Mouse (Mus musculus) lung, embryonic 14.5 days (tissue): ENCODE data around the gene Ltbr. TPM values are rescaled to one million over a fixed set of nuclear protein-coding genes. Genes with fewer than 3 reads are reported as not detected.

Source experiments
- ATAC-seq: fragments of 200-750 bp; cut with Nextera tagmentation; 2 replicates; pipeline ENCODE4 v1.8.0; 2017; ENCODE audit warnings: mild to moderate bottlenecking, moderate TSS enrichment, moderate library complexity; ENCODE audit not compliant: insufficient read depth
- DNase-seq: peaks from one replicate; pipeline ENCODE4 v3.0.0-alpha.2; 2015
- H3K27ac ChIP-seq: fragments of 300-500 bp; sonication (generic); 2 replicates; pipeline ENCODE4 v1.5.1; 2014; ENCODE audit warnings: low read depth, mild to moderate bottlenecking, moderate library complexity
- H3K27me3 ChIP-seq: fragments of 300-500 bp; sonication (generic); 2 replicates; pipeline ENCODE4 v1.6.1; 2014; ENCODE audit warnings: low read length, control low read depth; ENCODE audit not compliant: insufficient read depth
- H3K36me3 ChIP-seq: fragments of 300-500 bp; sonication (generic); 2 replicates; pipeline ENCODE4 v1.6.1; 2014; ENCODE audit warnings: control low read depth; ENCODE audit not compliant: insufficient read depth
- H3K4me1 ChIP-seq: fragments of 300-500 bp; sonication (generic); 2 replicates; pipeline ENCODE4 v1.6.1; 2014; ENCODE audit warnings: antibody characterized with exemption, control low read depth; ENCODE audit not compliant: insufficient read depth
- H3K4me2 ChIP-seq: fragments of 300-500 bp; sonication (generic); 2 replicates; pipeline ENCODE4 v1.6.1; 2014; ENCODE audit warnings: mild to moderate bottlenecking
- H3K4me3 ChIP-seq: fragments of 300-500 bp; sonication (generic); 2 replicates; pipeline ENCODE4 v1.5.1; 2014; ENCODE audit warnings: low read depth, low read length
- H3K9ac ChIP-seq: fragments of 300-500 bp; sonication (generic); 2 replicates; pipeline ENCODE4 v1.6.1; 2014
- H3K9me3 ChIP-seq: fragments of 300-500 bp; sonication (generic); 2 replicates; pipeline ENCODE4 v1.6.1; 2016; ENCODE audit warnings: low read depth, low read length, control low read depth
- CTCF ChIP-seq: IDR thresholded peaks from 2 replicates; pipeline ENCODE4 v1.5.1; 2016; ENCODE audit warnings: antibody characterized with exemption, low read depth
- WGBS: fragments of 180-500 bp; shearing (Covaris S2); extraction: QIAGEN DNeasy Blood & Tissue Kit; methylation state at CpG from one replicate; pipeline ENCODE4 v1.1.7; 2014; 5-methylcytosine and 5-hydroxymethylcytosine counted together
- polyA plus RNA-seq: library from polyadenylated mRNA; unstranded; fragments of >200 nt; fragmentation: Nextera tagmentation; extraction: Ambion mirVana; gene quantifications from 2 replicates; pipeline ENCODE4 v1.2.1, GENCODE M21; 2014

Gene Ltbr
- polyA plus RNA-seq, 1 experiment from 2014 or later, result 81.7 TPM

GRCm38 (mm10) chr6:125320323-125320722, 6.6 kb upstream of the Ltbr start, which contains the start of gene Scnn1a:
Scnn1a (plus strand) TSS chr6:125320659.
- no peaks in the 10 kb centered on the region for H3K9me3 ChIP-seq
- peaks cover 24% of the 10 kb centered on the region for H3K27me3 ChIP-seq
- no peak within 1 kb of the TSS for H3K4me3 ChIP-seq
- 0 out of 2 replicates have a peak within 1 kb of the TSS, but pooled peaks have one; percentile 4 for H3K4me2 ChIP-seq
- no peak within 1 kb of the TSS for H3K27ac ChIP-seq
- DNase-seq (no peak), ATAC-seq (no peak)
- peaks cover 8% of the 10 kb centered on the region; the same call in 1 of the 2 replicates for H3K4me1 ChIP-seq
- WGBS, result 78% methylated on average over 1 of the region's 1 CpGs
- no peaks in the 10 kb centered on the region for H3K36me3 ChIP-seq
- no peak within 1 kb of the TSS for H3K9ac ChIP-seq
- no peak for TF ChIP-seq CTCF

- Histone ChIP-seq H3K4me3 (no peak overlapping the region), H3K4me1 (peaks cover 8% of the 10 kb centered on the region; the same call in 1 of the 2 replicates), H3K9ac (no peak overlapping the region), H3K4me2 (no peak overlapping the region), H3K9me3 (no peaks in the 10 kb centered on the region), H3K36me3 (no peaks in the 10 kb centered on the region), H3K27me3 (peaks cover 24% of the 10 kb centered on the region), H3K27ac (no peak overlapping the region)
- ATAC-seq (no peak), DNase-seq (no peak)
- no peak for TF ChIP-seq CTCF
These were observed 6.2 kb upstream of the Ltbr start for GRCm38 (mm10) chr6:125319919-125320296.

- H3K4me3 ChIP-seq, result no peak overlapping the region
- no peak for TF ChIP-seq CTCF
- DNase-seq, result peak; percentile 32
- 43% methylated on average over 15 of the region's 15 CpGs for WGBS
- H3K27ac ChIP-seq, result 0 out of 2 replicates have a peak overlapping the region, but pooled peaks have one; percentile 54
- H3K36me3 ChIP-seq, result no peaks in the 10 kb centered on the region
- H3K27me3 ChIP-seq, result peaks cover 24% of the 10 kb centered on the region
- H3K9ac ChIP-seq, result no peak overlapping the region
- no peaks in the 10 kb centered on the region for H3K9me3 ChIP-seq
- peaks cover 10% of the 10 kb centered on the region for H3K4me1 ChIP-seq
- ATAC-seq, result no peak
- no peak overlapping the region for H3K4me2 ChIP-seq
These were observed 5.6 kb upstream of the Ltbr start for GRCm38 (mm10) chr6:125318981-125319918.

GRCm38 (mm10) chr6:125317077-125317476, 3.4 kb upstream of the Ltbr start:
- ATAC-seq (no peak), DNase-seq (peak; percentile 32)
- Histone ChIP-seq H3K4me3 (no peak overlapping the region), H3K4me1 (peaks cover 13% of the 10 kb centered on the region), H3K27me3 (peaks cover 20% of the 10 kb centered on the region), H3K36me3 (peaks cover 2% of the 10 kb centered on the region), H3K27ac (no peak overlapping the region), H3K9ac (no peak overlapping the region), H3K4me2 (no peak overlapping the region), H3K9me3 (no peaks in the 10 kb centered on the region)
- WGBS, result 23% methylated on average over 7 of the region's 7 CpGs
- TF ChIP-seq CTCF, result no peak

- H3K4me3 ChIP-seq, result no peak overlapping the region
- no peaks in the 10 kb centered on the region for H3K9me3 ChIP-seq
- DNase-seq (no peak), ATAC-seq (no peak)
- H3K4me1 ChIP-seq, result peaks cover 17% of the 10 kb centered on the region
- no peaks in the 10 kb centered on the region for H3K27me3 ChIP-seq
- 77% methylated on average over 6 of the region's 6 CpGs for WGBS
- no peak overlapping the region for H3K27ac ChIP-seq
- no peak overlapping the region; the same call in 1 of the 2 replicates for H3K9ac ChIP-seq
- H3K4me2 ChIP-seq, result no peak overlapping the region
- H3K36me3 ChIP-seq, result peaks cover 21% of the 10 kb centered on the region
- no peak for TF ChIP-seq CTCF
These were observed 1.1 kb upstream of the Ltbr start for GRCm38 (mm10) chr6:125314746-125315145.

- Histone ChIP-seq H3K27ac (peak overlapping the region; percentile 75; the same call in 1 of the 2 replicates), H3K4me1 (peaks cover 17% of the 10 kb centered on the region), H3K9me3 (no peaks in the 10 kb centered on the region), H3K4me3 (peak overlapping the region; percentile 70), H3K9ac (peak overlapping the region; percentile 90), H3K27me3 (no peaks in the 10 kb centered on the region), H3K36me3 (peaks cover 26% of the 10 kb centered on the region), H3K4me2 (peak overlapping the region; percentile 76)
- WGBS, result 56% methylated on average over 7 of the region's 7 CpGs
- DNase-seq (no peak), ATAC-seq (peak; percentile 40; the same call in 1 of the 2 replicates)
- no peak for TF ChIP-seq CTCF
These were observed 512 bp upstream of the Ltbr start for GRCm38 (mm10) chr6:125314231-125314563.

- no peaks in the 10 kb centered on the region for H3K9me3 ChIP-seq
- DNase-seq (peak; percentile 38), ATAC-seq (no peak)
- H3K27ac ChIP-seq, result peak overlapping the region; percentile 75
- H3K9ac ChIP-seq, result peak overlapping the region; percentile 90
- peak overlapping the region; percentile 76 for H3K4me2 ChIP-seq
- 43% methylated on average over 22 of the region's 22 CpGs for WGBS
- no peaks in the 10 kb centered on the region for H3K27me3 ChIP-seq
- H3K4me1 ChIP-seq, result peaks cover 17% of the 10 kb centered on the region
- H3K36me3 ChIP-seq, result peaks cover 38% of the 10 kb centered on the region
- H3K4me3 ChIP-seq, result peak overlapping the region; percentile 70
- TF ChIP-seq CTCF, result no peak
These were observed 917 bp downstream of the Ltbr start for GRCm38 (mm10) chr6:125312581-125313355.
